Mouse (Mus musculus) liver, adult 10 weeks (tissue): ENCODE measurements around the gene Rdh16f1. TPM values are rescaled to one million over a fixed set of nuclear protein-coding genes. Genes with fewer than 3 reads are reported as not detected.

Experiments used
- polyA plus RNA-seq: library from polyadenylated mRNA; stranded (reverse); fragments of 350-450 nt; fragmentation: Illumina TruSeq; extraction: RNeasy Lipid Tissue Mini Kit (QIAGEN cat#74804); gene quantifications from one replicate; pipeline ENCODE4 v1.2.3, GENCODE M21; 2014; ENCODE audit warnings: low read depth, low replicate concordance

The Rdh16f1 gene
- polyA plus RNA-seq: 0.74 TPM

DNA sequence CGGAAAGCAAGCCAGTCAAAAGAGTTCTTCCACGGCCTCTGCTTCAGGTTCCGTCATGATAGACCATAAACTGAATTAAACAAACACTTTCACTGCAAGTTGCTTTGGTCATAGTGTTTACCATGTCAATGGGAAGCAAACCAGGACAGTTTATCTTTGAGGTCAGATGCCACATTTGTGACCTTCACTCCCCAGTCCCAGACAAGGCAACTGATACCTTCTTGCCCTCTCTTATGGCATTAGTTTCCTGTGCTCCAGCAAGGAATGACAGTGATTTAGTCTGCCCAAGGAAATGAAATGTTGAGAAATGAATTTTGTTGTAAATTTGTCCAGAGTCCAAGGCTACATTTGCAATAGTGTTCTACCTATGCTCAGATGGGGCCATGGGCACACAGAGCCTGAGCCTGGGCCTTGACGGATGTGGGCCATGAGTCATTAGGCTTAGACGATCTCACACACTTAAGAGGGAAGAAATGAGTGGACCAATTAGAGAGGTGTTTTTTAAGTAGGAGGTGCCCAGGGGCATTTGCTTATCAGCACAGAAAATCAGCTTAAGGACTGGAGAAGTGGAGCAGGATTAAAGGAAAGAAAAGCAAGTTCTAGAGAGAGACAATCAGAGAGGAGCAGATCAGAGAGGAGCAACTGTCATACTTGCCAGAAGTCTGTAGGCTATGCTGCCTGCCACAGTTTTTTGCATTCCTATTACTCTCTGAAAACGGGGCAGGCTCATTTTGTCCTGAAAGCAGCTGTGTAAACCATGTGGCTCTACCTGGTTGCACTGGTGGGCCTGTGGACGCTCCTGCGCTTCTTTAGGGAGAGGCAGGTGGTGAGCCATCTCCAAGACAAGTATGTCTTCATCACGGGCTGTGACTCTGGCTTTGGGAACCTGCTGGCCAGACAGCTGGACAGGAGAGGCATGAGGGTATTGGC is at the start of gene Rdh16f1, which contains the start of gene Rdh1:
Rdh16f1 (plus strand) TSS at position 607 of the 930 bp plus-strand sequence.
Rdh1 (plus strand) TSS at position 541 of the 930 bp plus-strand sequence.

DNA sequence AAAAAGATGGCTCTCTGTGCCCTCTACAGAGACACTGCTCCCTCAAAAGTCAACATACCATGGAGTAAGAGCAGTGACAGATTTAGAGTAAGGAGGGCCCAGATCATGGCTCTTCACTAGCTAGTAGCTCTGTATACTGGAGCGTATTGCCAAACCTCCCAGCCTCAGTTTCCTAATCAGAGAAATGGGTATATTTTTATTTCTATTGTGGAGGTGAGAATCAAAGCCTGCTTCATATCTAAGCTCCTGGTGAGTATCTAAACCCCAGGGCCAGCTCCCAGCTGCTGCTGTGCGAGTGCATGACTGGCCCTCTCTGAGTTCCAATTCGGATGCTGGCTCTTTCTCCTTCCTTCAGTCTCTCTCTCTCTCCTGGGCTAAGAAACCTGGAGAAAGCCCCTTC is 35.4 kb upstream of the Rdh16f1 start, which contains the start of gene Tac2:
Tac2 (plus strand) TSS at position 301 of the 400 bp plus-strand sequence.

GRCm38 (mm10) chr10:127739083-127739660 is 20.4 kb upstream of the Rdh16f1 start, which contains the start of gene Zbtb39:
Gene Zbtb39, plus strand, starts transcription at chr10:127739538.

DNA sequence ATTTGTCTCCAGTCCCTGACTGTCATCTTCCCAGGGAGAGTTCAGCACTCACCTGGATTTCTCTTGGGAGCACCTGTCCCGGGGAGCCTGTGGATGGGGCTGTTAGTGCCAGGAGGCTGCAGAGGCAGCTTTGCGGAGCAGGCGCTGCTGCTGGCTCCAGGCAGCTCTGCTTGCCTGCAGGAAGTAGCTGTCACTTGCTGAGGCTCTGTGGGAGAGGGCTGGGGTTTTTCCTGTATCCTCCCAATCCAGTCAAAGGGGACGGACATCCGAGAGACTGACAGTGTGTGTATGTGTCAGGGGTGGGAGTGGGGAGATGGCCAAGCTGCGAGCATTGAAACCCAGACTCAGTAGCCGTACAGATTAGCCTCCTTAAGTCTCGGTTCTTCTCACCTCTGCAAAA is 8.0 kb upstream of the Rdh16f1 start, which contains the start of gene Gpr182:
Gpr182 (minus strand) TSS at position 185 of the 400 bp plus-strand sequence.

GRCm38 (mm10) chr10:127776011-127776410 is 16.4 kb downstream of the Rdh16f1 start, which contains the start of gene Rdh9:
Gene Rdh9, plus strand, starts transcription at chr10:127776386.

GRCm38 (mm10) chr10:127800891-127801290 is 41.3 kb downstream of the Rdh16f1 start, which contains the start of gene Rdh16:
Gene Rdh16, plus strand, starts transcription at chr10:127801152.

Other genes starting within 250 kb of the Rdh16f1 start
- gene Ndufa4l2, start 244.8 kb upstream of the Rdh16f1 start, polyA plus RNA-seq: not detected
- gene Shmt2, start 237.3 kb upstream of the Rdh16f1 start, polyA plus RNA-seq: 22.0 TPM
- gene Nxph4, start 225.2 kb upstream of the Rdh16f1 start, polyA plus RNA-seq: not detected
- 30.4 TPM for gene Lrp1, start 138.6 kb upstream of the Rdh16f1 start, polyA plus RNA-seq
- gene Stat6, start 116.8 kb upstream of the Rdh16f1 start, polyA plus RNA-seq: 15.3 TPM
- 4.2 TPM for gene Nemp1, start 92.9 kb upstream of the Rdh16f1 start, polyA plus RNA-seq
- 1.2 TPM for gene Nab2, start 91.2 kb upstream of the Rdh16f1 start, polyA plus RNA-seq
- not detected for gene Myo1a, start 54.6 kb upstream of the Rdh16f1 start, polyA plus RNA-seq
- not detected for gene Tac2, start 35.3 kb upstream of the Rdh16f1 start, polyA plus RNA-seq
- gene Zbtb39, start 20.2 kb upstream of the Rdh16f1 start, polyA plus RNA-seq: 3.2 TPM
- 4.1 TPM for gene Gpr182, start 8.1 kb upstream of the Rdh16f1 start, polyA plus RNA-seq
- gene Rdh1, start 66 bp upstream of the Rdh16f1 start, polyA plus RNA-seq: 0.48 TPM
- gene Rdh9, start 16.6 kb downstream of the Rdh16f1 start, polyA plus RNA-seq: 71.6 TPM
- 120 TPM for gene Rdh16, start 41.4 kb downstream of the Rdh16f1 start, polyA plus RNA-seq
- not detected for gene Rdh19, start 90.1 kb downstream of the Rdh16f1 start, polyA plus RNA-seq
- 138 TPM for gene Rdh16f2, start 106.7 kb downstream of the Rdh16f1 start, polyA plus RNA-seq
- gene Rdh7, start 129.0 kb downstream of the Rdh16f1 start, polyA plus RNA-seq: 595 TPM
- 27.0 TPM for gene Sdr9c7, start 138.7 kb downstream of the Rdh16f1 start, polyA plus RNA-seq
- 319 TPM for gene Hsd17b6, start 247.8 kb downstream of the Rdh16f1 start, polyA plus RNA-seq